Mouse (Mus musculus) liver, embryonic 12.5 days (tissue): ENCODE measurements around the gene BC004004. TPM values are rescaled to one million over a fixed set of nuclear protein-coding genes. Genes with fewer than 3 reads are reported as not detected.

Source experiments
- ATAC-seq: fragments of 200-750 bp; cut with Nextera tagmentation; 2 replicates; pipeline ENCODE4 v1.8.0; 2017; ENCODE audit warnings: moderate number of reproducible peaks, mild to moderate bottlenecking, moderate library complexity
- H3K27ac ChIP-seq: fragments of 300-500 bp; sonication (generic); 2 replicates; pipeline ENCODE4 v1.5.1; 2016; ENCODE audit warnings: mild to moderate bottlenecking
- H3K27me3 ChIP-seq: fragments of 300-500 bp; sonication (generic); replicated peaks from 2 replicates; pipeline ENCODE4 v1.6.1; 2016; ENCODE audit warnings: mild to moderate bottlenecking, moderate library complexity
- H3K36me3 ChIP-seq: fragments of 300-500 bp; sonication (generic); 2 replicates; pipeline ENCODE4 v1.6.1; 2016; ENCODE audit warnings: mild to moderate bottlenecking, moderate library complexity
- H3K4me1 ChIP-seq: fragments of 300-500 bp; sonication (generic); 2 replicates; pipeline ENCODE4 v1.6.1; 2016
- H3K4me2 ChIP-seq: fragments of 300-500 bp; sonication (generic); 2 replicates; pipeline ENCODE4 v1.6.1; 2016; ENCODE audit warnings: mild to moderate bottlenecking, moderate library complexity
- H3K4me3 ChIP-seq: fragments of 300-500 bp; sonication (generic); 2 replicates; pipeline ENCODE4 v1.5.1; 2016; ENCODE audit warnings: mild to moderate bottlenecking, moderate library complexity
- H3K9ac ChIP-seq: fragments of 300-500 bp; sonication (generic); 2 replicates; pipeline ENCODE4 v1.6.1; 2016; ENCODE audit warnings: mild to moderate bottlenecking, moderate library complexity
- H3K9me3 ChIP-seq: fragments of 300-500 bp; sonication (generic); replicated peaks from 2 replicates; pipeline ENCODE4 v1.6.1; 2016; ENCODE audit warnings: mild to moderate bottlenecking, moderate library complexity
- WGBS: fragments of 180-500 bp; shearing (Covaris S2); methylation state at CpG from one replicate; pipeline ENCODE4 v1.1.7; 2016; ENCODE audit not compliant: insufficient replicate concordance; 5-methylcytosine and 5-hydroxymethylcytosine counted together
- polyA plus RNA-seq: library from polyadenylated mRNA; unstranded; fragments of >200 nt; fragmentation: Nextera tagmentation; extraction: Ambion mirVana; gene quantifications from 2 replicates; pipeline ENCODE4 v1.2.1, GENCODE M21; 2016

BC004004 gene
- polyA plus RNA-seq, 1 experiment from 2014 or later: 51.5 TPM

- Histone ChIP-seq H3K9ac (no peak overlapping the region), H3K27ac (no peak overlapping the region), H3K4me2 (no peak overlapping the region), H3K4me3 (no peak overlapping the region), H3K36me3 (peaks cover 59% of the 10 kb centered on the region), H3K9me3 (no peaks in the 10 kb centered on the region), H3K4me1 (peaks cover 9% of the 10 kb centered on the region), H3K27me3 (no peaks in the 10 kb centered on the region)
- 75% methylated on average over 5 of the region's 5 CpGs for WGBS
- ATAC-seq: no peak
Measured at GRCm38 (mm10) chr17:29280422-29280821, 11.8 kb downstream of the BC004004 start.

DNA sequence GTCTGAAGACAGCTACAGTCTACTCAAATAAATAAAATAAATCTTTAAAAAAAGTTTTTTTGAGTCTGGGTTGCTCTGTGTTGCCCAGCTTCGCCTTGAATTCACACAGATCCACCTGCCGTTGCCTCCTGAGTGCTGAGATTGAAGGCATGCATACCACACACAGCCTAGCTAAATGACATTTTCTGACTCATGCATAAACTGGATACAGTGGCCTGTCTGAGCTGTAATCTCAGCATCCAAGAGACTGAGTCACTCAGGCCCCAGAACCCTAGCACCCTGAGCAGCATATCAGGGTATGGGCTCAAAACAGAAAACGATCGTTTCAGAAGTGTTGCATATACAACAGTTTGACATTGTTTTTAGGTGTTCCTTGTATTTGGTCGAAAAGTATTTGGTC lies 13.0 kb downstream of the BC004004 start:
- peaks cover 69% of the 10 kb centered on the region for H3K36me3 ChIP-seq
- H3K27ac ChIP-seq: no peak overlapping the region
- ATAC-seq: no peak
- H3K4me3 ChIP-seq: no peak overlapping the region
- H3K9me3 ChIP-seq: 0 out of 2 replicates have a peak, but pooled peaks cover 3% of the 10 kb centered on the region
- no peak overlapping the region for H3K9ac ChIP-seq
- WGBS: 74% methylated on average over 5 of the region's 5 CpGs
- no peaks in the 10 kb centered on the region for H3K27me3 ChIP-seq
- H3K4me2 ChIP-seq: no peak overlapping the region
- H3K4me1 ChIP-seq: peaks cover 6% of the 10 kb centered on the region

DNA sequence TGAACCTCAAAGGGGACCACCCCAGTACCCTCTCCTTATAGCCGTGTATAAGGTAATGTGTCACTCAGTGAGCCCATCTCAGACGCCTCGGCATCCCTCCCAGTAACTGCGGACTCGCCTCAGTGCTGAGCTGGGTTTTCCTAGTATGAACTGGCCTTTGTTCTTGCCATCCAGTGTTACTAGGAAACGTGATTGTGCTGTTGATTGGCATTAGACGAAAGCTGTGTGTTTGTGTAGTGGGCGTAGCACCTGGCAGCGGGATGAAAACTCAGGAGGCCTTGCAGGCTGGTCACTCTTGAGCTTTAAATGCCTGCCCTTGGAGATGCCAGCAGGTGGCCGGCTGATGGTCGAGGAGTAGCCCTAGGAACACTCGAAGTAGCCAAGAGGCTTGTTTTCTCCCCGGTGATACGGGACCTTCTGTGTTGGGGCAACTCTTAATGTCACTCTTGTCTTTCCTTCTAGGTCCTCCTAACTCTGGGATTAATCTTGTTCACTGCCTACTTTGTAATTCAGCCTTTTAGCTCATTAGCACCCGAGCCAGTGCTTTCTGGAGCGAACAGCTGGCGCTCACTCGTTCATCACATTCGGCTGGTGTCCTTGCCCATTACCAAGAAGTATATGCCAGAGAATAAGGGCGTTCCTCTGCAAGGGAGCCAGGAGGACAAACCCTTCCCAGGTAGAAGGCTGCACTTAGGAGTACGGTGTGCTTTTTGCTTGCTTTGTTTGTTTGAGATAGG lies 13.8 kb downstream of the BC004004 start:
- Histone ChIP-seq H3K4me2 (no peak overlapping the region), H3K4me3 (no peak overlapping the region), H3K9me3 (0 out of 2 replicates have a peak, but pooled peaks cover 4% of the 10 kb centered on the region), H3K9ac (no peak overlapping the region), H3K27me3 (no peaks in the 10 kb centered on the region), H3K27ac (no peak overlapping the region), H3K36me3 (peaks cover 74% of the 10 kb centered on the region), H3K4me1 (peaks cover 6% of the 10 kb centered on the region)
- ATAC-seq: no peak
- 81% methylated on average over 21 of the region's 21 CpGs for WGBS

DNA sequence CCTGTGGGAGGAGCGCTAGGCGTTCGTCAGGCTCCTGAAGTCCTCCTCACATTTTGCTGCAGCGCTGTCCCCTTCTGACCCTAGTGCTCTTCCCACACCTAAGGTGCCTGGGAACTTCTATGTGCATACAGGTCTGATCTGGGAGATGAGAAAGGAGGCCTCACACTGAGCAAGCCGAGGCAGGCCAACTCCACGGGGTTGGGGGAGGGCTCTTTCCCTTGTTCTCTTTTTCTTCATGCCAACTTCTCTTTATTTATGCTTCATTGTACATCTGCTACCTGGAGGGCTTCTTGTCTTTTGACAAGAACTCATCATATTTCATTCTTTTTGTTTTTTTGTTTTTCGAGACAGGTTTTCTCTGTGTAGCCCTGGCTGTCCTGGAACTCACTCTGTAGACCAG lies 23.2 kb downstream of the BC004004 start:
- Histone ChIP-seq H3K9me3 (no peaks in the 10 kb centered on the region), H3K36me3 (peaks cover 51% of the 10 kb centered on the region), H3K4me3 (no peak overlapping the region), H3K4me1 (0 out of 2 replicates have a peak, but pooled peaks cover 3% of the 10 kb centered on the region), H3K27me3 (no peaks in the 10 kb centered on the region), H3K9ac (no peak overlapping the region), H3K27ac (no peak overlapping the region), H3K4me2 (no peak overlapping the region)
- 76% methylated on average over 7 of the region's 7 CpGs for WGBS
- ATAC-seq: no peak

DNA sequence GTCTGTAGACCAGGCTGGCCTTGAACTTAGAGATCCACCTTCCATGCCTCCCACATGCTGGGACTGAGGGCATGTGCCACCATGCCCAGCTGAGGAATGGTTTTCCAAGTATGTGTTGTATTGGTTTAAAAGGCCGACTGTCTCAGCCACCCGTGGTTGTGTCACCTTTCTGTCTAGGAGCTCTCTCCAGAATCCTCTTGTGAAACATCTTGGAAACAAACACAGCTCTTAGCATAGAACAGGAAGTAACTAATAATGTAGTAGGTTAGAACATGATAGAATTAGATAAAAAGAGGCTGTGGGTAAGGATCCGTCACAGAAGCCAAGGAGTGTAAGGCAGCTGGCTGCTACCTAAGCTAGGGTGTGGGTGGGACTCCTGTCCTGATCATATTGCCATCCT lies 24.4 kb downstream of the BC004004 start:
- H3K9ac ChIP-seq: no peak overlapping the region
- no peaks in the 10 kb centered on the region for H3K27me3 ChIP-seq
- ATAC-seq: no peak
- 52% methylated on average over 3 of the region's 3 CpGs for WGBS
- H3K27ac ChIP-seq: no peak overlapping the region
- no peak overlapping the region for H3K4me3 ChIP-seq
- peaks cover 60% of the 10 kb centered on the region for H3K36me3 ChIP-seq
- no peaks in the 10 kb centered on the region for H3K9me3 ChIP-seq
- peaks cover 8% of the 10 kb centered on the region; the same call in 1 of the 2 replicates for H3K4me1 ChIP-seq
- no peak overlapping the region for H3K4me2 ChIP-seq

- Histone ChIP-seq H3K4me1 (peaks cover 8% of the 10 kb centered on the region; the same call in 1 of the 2 replicates), H3K4me3 (no peak overlapping the region), H3K27me3 (no peaks in the 10 kb centered on the region), H3K4me2 (no peak overlapping the region), H3K36me3 (peaks cover 66% of the 10 kb centered on the region), H3K27ac (no peak overlapping the region), H3K9ac (no peak overlapping the region), H3K9me3 (no peaks in the 10 kb centered on the region)
- 78% methylated on average over 9 of the region's 9 CpGs for WGBS
- no peak for ATAC-seq
Measured at GRCm38 (mm10) chr17:29293807-29294605, 25.4 kb downstream of the BC004004 start.

- Histone ChIP-seq H3K4me2 (no peak overlapping the region), H3K4me1 (peaks cover 8% of the 10 kb centered on the region; the same call in 1 of the 2 replicates), H3K27me3 (no peaks in the 10 kb centered on the region), H3K27ac (peak overlapping the region; percentile 37; the same call in 1 of the 2 replicates), H3K4me3 (no peak overlapping the region), H3K9me3 (no peaks in the 10 kb centered on the region), H3K36me3 (peaks cover 78% of the 10 kb centered on the region), H3K9ac (no peak overlapping the region)
- ATAC-seq: peak; percentile 38; the same call in 1 of the 2 replicates
- 72% methylated on average over 5 of the region's 5 CpGs for whole genome bisulfite sequencing
Measured at GRCm38 (mm10) chr17:29295835-29296234, 27.2 kb downstream of the BC004004 start.

DNA sequence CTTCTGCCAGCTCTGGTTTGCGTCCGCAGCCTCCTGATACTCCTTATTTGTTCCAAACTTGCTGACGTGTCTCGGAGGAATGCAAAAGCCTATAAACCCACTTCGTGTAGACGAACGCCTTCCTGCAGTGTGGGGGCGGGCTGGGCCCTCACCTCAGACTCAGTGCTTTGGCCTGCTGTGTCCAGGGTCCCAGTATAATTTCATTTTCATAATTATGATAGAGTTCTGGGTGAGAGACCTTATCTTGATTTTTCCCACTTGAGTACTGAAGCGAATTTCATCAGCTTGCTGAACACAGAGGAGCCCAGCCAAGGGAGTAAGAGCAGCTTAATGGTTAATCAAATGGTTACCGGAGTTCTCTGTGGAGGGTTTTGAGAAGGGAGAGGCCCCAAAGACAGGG lies 28.7 kb downstream of the BC004004 start:
- peaks cover 87% of the 10 kb centered on the region for H3K36me3 ChIP-seq
- no peak for ATAC-seq
- no peak overlapping the region for H3K9ac ChIP-seq
- peaks cover 8% of the 10 kb centered on the region; the same call in 1 of the 2 replicates for H3K4me1 ChIP-seq
- H3K27ac ChIP-seq: no peak overlapping the region
- H3K4me2 ChIP-seq: no peak overlapping the region
- H3K9me3 ChIP-seq: no peaks in the 10 kb centered on the region
- no peaks in the 10 kb centered on the region for H3K27me3 ChIP-seq
- no peak overlapping the region for H3K4me3 ChIP-seq
- WGBS: 78% methylated on average over 10 of the region's 10 CpGs

- H3K9me3 ChIP-seq: no peaks in the 10 kb centered on the region
- ATAC-seq: no peak
Measured at GRCm38 (mm10) chr17:29297813-29298212, 29.2 kb downstream of the BC004004 start.

DNA sequence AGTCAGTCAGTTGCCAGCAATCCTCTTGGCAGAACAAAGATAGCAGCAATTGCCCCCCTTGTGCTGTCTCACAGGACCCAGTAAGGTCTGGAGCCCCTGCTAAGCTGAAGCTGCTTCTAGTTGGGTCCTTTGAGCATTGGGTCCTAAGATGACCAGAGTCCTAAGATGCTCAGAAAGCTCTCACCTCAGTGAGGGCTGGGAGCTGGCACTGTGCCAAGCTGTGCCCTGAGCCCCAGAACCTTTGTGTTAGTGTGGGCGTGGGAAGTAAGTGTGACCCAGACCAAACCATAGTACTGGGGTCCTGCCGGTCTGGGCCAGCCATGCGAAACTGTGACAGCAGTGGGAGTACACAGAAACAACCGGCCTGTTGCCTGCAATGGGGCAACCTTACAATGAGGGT lies 30.7 kb downstream of the BC004004 start:
- Histone ChIP-seq H3K4me2 (no peak overlapping the region), H3K36me3 (peaks cover 79% of the 10 kb centered on the region), H3K9ac (no peak overlapping the region), H3K4me1 (peaks cover 18% of the 10 kb centered on the region), H3K4me3 (no peak overlapping the region), H3K9me3 (no peaks in the 10 kb centered on the region), H3K27ac (no peak overlapping the region), H3K27me3 (no peaks in the 10 kb centered on the region; the same call in 1 of the 2 replicates)
- no peak for ATAC-seq
- WGBS: 85% methylated on average over 4 of the region's 4 CpGs

More at GRCm38 (mm10) chr17:29297813-29298212, 29.2 kb downstream of the BC004004 start:
- Histone ChIP-seq H3K27me3 (no peaks in the 10 kb centered on the region), H3K4me1 (peaks cover 8% of the 10 kb centered on the region; the same call in 1 of the 2 replicates), H3K36me3 (peaks cover 85% of the 10 kb centered on the region), H3K27ac (no peak overlapping the region), H3K4me3 (no peak overlapping the region), H3K4me2 (no peak overlapping the region), H3K9ac (no peak overlapping the region)
- 71% methylated on average over 6 of the region's 6 CpGs for WGBS

DNA sequence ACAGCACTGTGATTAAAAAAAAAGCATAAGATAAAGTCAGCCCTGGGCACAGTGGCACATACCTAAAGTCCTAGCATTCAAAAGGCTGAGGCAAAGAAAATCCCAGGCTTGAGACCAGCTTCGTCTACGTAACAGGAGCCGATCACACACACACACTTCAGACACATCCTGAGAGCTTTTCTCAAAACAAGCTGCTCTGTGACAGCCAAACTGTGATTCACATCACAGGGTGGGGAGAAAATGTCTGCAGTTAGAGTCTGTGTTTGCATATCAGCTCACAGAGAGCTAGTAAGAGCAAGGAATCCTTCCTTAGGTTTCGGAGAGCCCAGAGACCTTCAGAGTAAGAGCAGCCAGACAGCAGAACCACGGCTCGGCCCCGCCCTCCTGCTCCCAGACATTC lies 32.3 kb downstream of the BC004004 start:
- Histone ChIP-seq H3K36me3 (peaks cover 63% of the 10 kb centered on the region), H3K4me2 (no peak overlapping the region), H3K27me3 (peaks cover 12% of the 10 kb centered on the region), H3K9me3 (no peaks in the 10 kb centered on the region), H3K4me3 (no peak overlapping the region), H3K9ac (no peak overlapping the region), H3K4me1 (peaks cover 31% of the 10 kb centered on the region), H3K27ac (no peak overlapping the region)
- no peak for ATAC-seq
- 88% methylated on average over 7 of the region's 7 CpGs for WGBS

GRCm38 (mm10) chr17:29301421-29301820 lies 32.8 kb downstream of the BC004004 start:
- peaks cover 61% of the 10 kb centered on the region for H3K36me3 ChIP-seq
- no peak for ATAC-seq
- 88% methylated on average over 6 of the region's 6 CpGs for WGBS

More at GRCm38 (mm10) chr17:29301421-29301820, 32.8 kb downstream of the BC004004 start:
- Histone ChIP-seq H3K4me3 (no peak overlapping the region), H3K27ac (no peak overlapping the region), H3K27me3 (peaks cover 17% of the 10 kb centered on the region), H3K9me3 (no peaks in the 10 kb centered on the region), H3K4me2 (no peak overlapping the region), H3K4me1 (peaks cover 33% of the 10 kb centered on the region), H3K9ac (no peak overlapping the region)
